Mouse (Mus musculus) kidney, postnatal 36 days (tissue): Measurements from ENCODE around the gene Acin1.
A peak's percentile ranks its signal among the peaks of the same experiment; 100 is the strongest.

Experiments
- DNase-seq, 2 experiments: peaks; one replicate each; pipeline ENCODE4 v3.0.0; 2021 to 2022; ENCODE audit warnings: mixed read lengths in 2 of 2

Acin1 gene

GRCm38 (mm10) chr14:54696752-54697151, 10.0 kb upstream of the Acin1 start:
- no peak for DNase-seq

- DNase-seq, result no peak
Measured at GRCm38 (mm10) chr14:54695042-54695441, 8.3 kb upstream of the Acin1 start.

GRCm38 (mm10) chr14:54687251-54687650, 520 bp upstream of the Acin1 start:
- no peak for DNase-seq

DNA sequence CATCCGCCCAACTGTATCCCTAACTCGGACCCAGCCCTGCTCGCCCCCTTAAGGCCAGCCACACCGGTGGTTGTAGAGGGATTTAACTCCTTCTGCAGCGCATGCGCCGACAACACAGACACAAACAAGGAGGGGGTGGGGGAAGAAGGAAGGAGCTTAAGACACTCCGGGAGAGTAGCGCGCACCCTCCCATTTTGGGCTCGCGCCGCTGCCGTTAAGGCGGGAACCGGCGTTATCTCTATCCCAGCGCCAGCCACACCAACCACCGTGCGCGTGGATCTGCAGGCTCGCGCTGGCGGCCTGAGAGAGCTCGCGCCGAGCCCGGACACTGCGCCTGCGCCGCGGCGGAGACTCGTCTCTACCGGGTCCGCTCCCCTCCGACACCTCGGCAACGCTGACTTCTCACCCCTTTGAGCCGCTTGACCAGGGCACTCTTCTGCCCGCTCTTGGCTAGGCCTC, 639 bp downstream of the Acin1 start, which contains the start of gene 1700123O20Rik:
Gene 1700123O20Rik, plus strand, starts transcription at position 154 of the 459 bp plus-strand sequence.
- DNase-seq, result peak in 1 of 2 experiments; percentile 82

DNA sequence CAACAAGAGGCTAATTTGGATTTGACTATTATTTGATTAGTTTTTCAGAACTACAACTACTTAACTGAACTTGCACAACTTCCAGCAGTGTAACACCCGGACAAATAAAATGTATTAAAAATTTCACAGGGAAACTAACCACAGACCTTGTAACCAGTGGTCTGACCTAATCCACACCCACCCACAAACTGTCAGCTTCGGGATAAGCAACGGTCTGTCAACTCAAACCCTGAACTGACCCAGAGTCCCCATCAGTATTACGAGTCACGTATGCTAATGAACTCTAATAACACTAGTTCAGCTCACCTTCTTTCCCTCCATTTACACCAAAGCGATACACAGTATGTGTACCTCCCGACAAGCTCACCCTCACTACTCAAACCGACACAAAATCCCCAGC, 1.3 kb downstream of the Acin1 start:
- no peak for DNase-seq

DNA sequence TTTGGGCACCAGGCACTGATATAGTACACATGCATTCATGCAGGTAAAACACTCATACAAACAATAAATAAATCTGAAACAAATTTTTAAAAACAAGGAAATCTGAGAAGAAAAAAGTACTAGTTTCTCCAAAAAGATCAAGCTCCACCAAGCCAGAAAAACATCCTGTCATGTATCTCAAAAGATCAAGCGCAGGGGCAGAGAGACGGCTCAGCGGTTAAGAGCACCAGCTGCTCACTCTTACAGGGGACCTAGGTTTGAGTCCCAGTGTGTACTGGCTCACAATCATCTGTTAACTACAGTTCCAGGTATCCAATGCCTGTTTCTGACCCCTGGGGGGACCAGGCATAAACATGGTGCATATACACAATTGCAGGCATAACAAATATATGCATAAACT, 4.3 kb downstream of the Acin1 start:
- DNase-seq, result no peak

DNA sequence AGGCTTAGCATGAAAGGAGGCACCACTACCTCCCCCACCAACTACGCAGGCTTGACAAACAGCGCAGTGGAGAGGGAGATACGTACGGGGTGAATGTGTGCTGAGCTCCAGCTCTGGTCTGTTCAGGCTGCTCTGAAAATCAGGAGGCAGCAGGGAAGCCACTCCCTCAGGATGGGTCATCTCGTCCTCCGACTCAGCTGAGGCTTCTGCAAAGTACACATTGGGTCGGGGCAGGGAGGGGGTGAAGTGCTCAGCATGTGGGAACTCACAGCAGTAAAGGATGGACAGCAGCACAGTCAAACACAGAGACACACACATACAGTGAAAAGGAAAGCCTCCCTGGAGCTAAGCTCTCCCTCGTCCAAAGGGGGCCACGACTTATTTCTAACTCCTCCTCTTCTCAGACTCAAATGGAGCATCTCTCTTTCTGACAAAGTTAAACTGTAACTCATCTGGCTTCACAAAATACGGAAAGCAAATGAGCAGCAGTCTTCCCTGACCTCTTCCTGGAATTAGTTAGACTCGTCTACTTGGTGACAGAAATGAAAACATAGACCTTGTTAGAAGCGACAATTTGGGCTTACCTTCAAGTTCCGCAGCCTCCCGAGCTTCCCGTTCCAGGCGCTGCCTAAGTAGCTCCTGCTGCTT, 8.0 kb downstream of the Acin1 start:
- DNase-seq, result peak in 1 of 2 experiments; percentile 17

DNA sequence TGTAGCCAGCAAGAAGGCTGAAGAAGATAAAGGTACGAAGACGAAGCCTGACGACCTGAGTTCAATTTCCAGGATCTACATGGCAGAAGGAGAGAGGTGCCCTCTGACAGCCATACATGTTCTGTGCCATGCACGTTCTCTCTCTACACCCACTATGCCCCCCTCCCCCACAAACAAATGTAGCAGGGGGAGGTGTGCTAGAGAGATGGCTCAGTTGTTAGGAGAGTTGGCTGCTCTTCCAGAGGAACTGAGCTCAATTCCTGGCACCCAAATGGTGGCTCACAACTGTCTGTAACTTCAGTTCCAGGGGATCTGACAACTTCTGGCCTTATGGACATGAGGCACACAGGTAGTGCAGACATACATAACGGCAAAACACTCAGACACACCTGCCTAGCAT, 10.4 kb downstream of the Acin1 start:
- DNase-seq, result no peak

DNA sequence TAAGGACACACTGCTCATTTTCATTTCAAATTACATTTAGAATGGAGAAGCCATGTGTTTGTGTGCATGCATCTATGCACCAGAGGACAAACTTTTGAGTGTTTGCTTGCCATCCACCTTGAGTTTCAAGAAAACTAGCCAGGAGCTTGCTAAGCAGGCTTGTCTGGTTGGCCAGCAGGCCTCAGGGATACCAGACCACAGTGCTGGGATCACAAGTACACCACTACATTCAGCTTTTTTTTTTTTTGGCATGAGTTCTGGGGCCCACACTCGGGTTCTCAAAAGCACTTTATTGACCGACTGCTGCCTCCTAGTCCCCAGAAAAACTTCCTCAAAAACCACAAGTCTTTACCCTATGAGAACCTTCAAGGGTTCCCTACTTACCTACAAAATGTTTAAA, 12.4 kb downstream of the Acin1 start:
- no peak for DNase-seq

DNA sequence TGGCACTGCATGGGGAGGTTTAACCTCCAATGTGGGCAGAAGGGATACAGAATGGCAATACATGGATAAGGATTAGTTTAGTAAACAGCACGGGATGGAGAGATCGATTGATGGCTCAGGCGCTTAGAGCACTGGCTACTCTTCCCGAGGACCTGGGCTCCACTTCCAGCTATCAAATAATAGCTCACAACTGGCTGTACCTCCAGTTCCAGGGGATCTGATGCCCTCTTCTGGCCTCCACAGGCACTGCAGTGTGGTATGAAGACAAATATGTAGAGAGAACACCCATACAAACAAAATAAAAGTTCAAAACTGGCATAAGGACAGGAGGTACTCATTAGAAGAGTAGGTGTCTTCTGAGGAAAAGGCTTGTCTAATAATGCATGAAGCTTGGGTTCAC, 17.4 kb downstream of the Acin1 start:
- DNase-seq, result peak; percentile 64 to 82

GRCm38 (mm10) chr14:54664477-54665222, 22.1 kb downstream of the Acin1 start:
- DNase-seq, result no peak

- DNase-seq, result peak in 1 of 2 experiments; percentile 26
Measured at GRCm38 (mm10) chr14:54660009-54660408, 26.7 kb downstream of the Acin1 start.

GRCm38 (mm10) chr14:54653496-54653895, 33.2 kb downstream of the Acin1 start:
- peak; percentile 91 to 95 for DNase-seq

DNA sequence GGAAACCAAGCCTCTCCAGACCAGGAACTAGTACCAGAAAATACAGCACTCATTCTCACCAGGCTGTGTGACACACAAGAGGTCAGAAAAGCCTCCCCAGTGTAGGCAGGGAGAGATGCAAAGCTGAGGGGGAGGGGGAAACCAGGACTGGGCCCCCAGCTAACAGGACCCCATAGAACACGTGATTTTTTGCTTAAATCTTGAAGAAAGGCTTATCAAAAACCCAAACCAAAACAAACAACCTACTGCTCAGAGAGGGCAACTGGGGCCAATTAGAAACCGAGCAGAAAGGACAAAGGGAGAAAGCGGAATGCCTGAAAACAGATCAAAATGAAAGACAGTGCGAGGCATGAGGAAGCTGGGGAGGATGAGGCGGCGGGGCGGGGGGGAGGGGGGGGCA, 33.9 kb downstream of the Acin1 start:
- no peak for DNase-seq

- DNase-seq, result no peak
Measured at GRCm38 (mm10) chr14:54651556-54651955, 35.2 kb downstream of the Acin1 start.

- DNase-seq, result peak; percentile 86 to 92
Measured at GRCm38 (mm10) chr14:54650621-54651454, 35.9 kb downstream of the Acin1 start.

DNA sequence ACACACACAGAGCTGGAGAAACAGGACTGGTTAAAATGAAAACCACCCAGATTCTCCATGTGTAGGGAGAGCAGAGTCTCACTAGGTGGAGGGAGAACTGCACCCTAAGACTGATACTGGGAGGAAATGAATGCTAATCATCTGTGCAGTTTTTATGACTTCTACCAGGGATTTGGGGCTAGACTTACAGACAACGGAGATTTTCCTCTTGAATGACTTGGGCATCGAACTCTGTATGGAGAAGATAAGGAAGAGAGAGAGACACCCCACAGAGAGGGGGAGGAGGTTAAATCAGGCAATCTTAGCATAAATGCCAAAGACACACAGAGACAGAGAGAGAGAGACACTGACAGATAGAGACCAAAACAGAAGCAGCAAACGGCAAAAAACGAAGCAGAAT, 38.8 kb downstream of the Acin1 start:
- DNase-seq, result no peak

- no peak for DNase-seq
Measured at GRCm38 (mm10) chr14:54646898-54647636, 39.7 kb downstream of the Acin1 start.

DNA sequence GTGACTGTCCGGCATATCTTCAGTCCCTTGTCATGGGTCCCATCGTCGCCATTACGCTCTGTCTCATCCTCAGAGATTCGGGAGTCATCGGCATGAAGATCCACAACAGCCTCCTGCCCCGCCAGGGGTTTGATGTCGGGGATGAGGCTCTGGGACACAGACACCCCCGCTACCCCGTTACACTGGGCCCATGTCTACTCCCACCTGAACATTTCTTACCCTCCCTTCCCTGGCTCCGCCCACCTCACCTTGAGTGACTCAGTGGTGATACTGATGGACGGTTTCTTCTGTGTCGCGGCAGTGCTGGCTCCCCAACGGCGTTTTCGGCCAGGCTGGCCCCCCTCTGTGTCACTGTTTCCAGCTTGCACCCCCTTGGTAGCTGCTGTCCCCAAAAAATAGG, 40.3 kb downstream of the Acin1 start:
- no peak for DNase-seq

DNA sequence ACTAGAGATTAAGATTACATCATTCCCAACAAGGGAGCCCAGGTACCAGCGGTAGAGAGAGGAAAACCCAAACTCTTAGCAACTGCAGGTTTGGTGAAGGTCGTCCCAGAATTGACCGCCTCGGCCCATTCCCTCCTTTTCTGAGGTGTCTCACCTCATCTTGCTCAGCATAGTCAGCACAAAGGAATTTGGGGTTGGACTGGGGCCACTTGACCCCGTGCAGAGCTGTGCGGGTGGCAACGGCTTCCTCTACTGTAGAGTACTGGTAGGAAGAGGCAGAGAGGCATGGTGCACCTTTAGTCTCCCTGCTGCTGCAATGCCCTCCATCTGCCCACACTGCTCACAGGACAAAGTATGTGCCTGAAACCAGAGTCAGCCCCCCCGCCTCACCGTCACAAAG, 42.4 kb downstream of the Acin1 start:
- DNase-seq, result no peak

- DNase-seq, result no peak
Measured at GRCm38 (mm10) chr14:54643011-54643410, 43.7 kb downstream of the Acin1 start.

GRCm38 (mm10) chr14:54642224-54642944, 44.3 kb downstream of the Acin1 start:
- no peak for DNase-seq
